Mouse (Mus musculus) forebrain, embryonic 13.5 days (tissue): Measurements from ENCODE around the gene Rbpjl. TPM values are rescaled to one million over a fixed set of nuclear protein-coding genes. Genes with fewer than 3 reads are reported as not detected.

Experiments used
- ATAC-seq: fragments of 200-750 bp; cut with Nextera tagmentation; 2 replicates; pipeline ENCODE4 v1.8.0; 2017
- H3K27ac ChIP-seq: fragments of 300-500 bp; sonication (generic); 2 replicates; pipeline ENCODE4 v1.5.1; 2015; ENCODE audit warnings: inconsistent platforms, mild to moderate bottlenecking, moderate library complexity
- H3K27me3 ChIP-seq: fragments of 300-500 bp; sonication (generic); 2 replicates; pipeline ENCODE4 v1.6.1; 2015; ENCODE audit warnings: mild to moderate bottlenecking, inconsistent platforms
- H3K36me3 ChIP-seq: fragments of 300-500 bp; sonication (generic); 2 replicates; pipeline ENCODE4 v1.6.1; 2015; ENCODE audit warnings: mild to moderate bottlenecking, inconsistent platforms; ENCODE audit not compliant: poor library complexity, severe bottlenecking
- H3K4me1 ChIP-seq: fragments of 300-500 bp; sonication (generic); 2 replicates; pipeline ENCODE4 v1.6.1; 2015; ENCODE audit warnings: inconsistent platforms
- H3K4me2 ChIP-seq: fragments of 300-500 bp; sonication (generic); 2 replicates; pipeline ENCODE4 v1.6.1; 2015; ENCODE audit warnings: inconsistent platforms, mild to moderate bottlenecking, moderate library complexity
- H3K4me3 ChIP-seq: fragments of 300-500 bp; sonication (generic); 2 replicates; pipeline ENCODE4 v1.5.1; 2015; ENCODE audit warnings: mild to moderate bottlenecking, inconsistent platforms
- H3K9ac ChIP-seq: fragments of 300-500 bp; sonication (generic); 2 replicates; pipeline ENCODE4 v1.6.1; 2015; ENCODE audit warnings: mild to moderate bottlenecking, inconsistent platforms
- H3K9me3 ChIP-seq: fragments of 300-500 bp; sonication (generic); replicated peaks from 2 replicates; pipeline ENCODE4 v1.6.1; 2016; ENCODE audit warnings: inconsistent platforms
- WGBS: fragments of 180-500 bp; shearing (Covaris S2); methylation state at CpG from one replicate; pipeline ENCODE4 v1.1.7; 2015; 5-methylcytosine and 5-hydroxymethylcytosine counted together
- polyA plus RNA-seq: library from polyadenylated mRNA; unstranded; fragments of >200 nt; fragmentation: Nextera tagmentation; extraction: Ambion mirVana; gene quantifications from 2 replicates; pipeline ENCODE4 v1.2.1, GENCODE M21; 2015

Rbpjl gene
- polyA plus RNA-seq, 1 experiment from 2014 or later: not detected

DNA sequence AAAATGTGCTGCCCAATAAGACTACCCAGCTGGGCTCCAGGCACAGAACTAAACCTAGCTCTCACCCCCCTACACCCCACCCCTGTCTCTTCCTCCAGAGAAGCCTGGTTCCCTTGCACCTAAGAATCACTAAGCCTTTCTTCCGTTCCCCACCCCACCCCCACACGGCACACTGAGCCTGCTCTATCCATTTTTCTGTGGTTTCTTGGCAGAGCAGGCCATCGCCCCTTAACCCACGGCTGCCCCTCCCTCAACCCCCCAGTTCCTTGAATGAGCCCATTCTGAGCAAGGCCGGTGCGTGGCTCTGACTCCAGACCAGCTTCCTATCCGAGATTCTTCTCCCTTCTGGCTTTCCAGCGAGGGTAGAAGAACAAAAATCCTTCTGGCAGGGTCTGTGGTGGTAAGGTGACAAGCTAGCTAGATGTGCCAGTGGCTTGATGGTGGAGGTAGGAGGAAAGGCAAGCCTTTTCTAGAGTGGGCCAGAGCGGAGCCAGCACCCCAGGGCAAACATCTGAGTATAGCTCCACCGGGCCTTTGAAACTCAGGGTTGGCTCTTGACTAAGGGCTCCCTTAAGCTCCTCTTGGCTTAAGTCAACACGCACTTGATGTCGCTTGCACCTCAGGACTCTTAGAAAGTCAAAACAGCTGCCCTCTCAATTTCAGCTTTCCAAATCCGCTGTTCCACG lies 598 bp downstream of the Rbpjl start:
- Histone ChIP-seq H3K27me3 (peaks cover 99% of the 10 kb centered on the region), H3K4me2 (no peak overlapping the region), H3K27ac (no peak overlapping the region), H3K4me1 (peaks cover 11% of the 10 kb centered on the region), H3K4me3 (no peak overlapping the region), H3K36me3 (no peaks in the 10 kb centered on the region), H3K9me3 (no peaks in the 10 kb centered on the region; the same call in 1 of the 2 replicates), H3K9ac (no peak overlapping the region)
- 9% methylated on average over 14 of the region's 14 CpGs for WGBS
- no peak for ATAC-seq

- peaks cover 99% of the 10 kb centered on the region for H3K27me3 ChIP-seq
- peak overlapping the region; percentile 54 for H3K4me2 ChIP-seq
- H3K9me3 ChIP-seq: no peaks in the 10 kb centered on the region
- peaks cover 11% of the 10 kb centered on the region for H3K4me1 ChIP-seq
- no peak overlapping the region for H3K27ac ChIP-seq
- no peaks in the 10 kb centered on the region for H3K36me3 ChIP-seq
- 2% methylated on average over 49 of the region's 49 CpGs for WGBS
- no peak for ATAC-seq
- peak overlapping the region; percentile 12; the same call in 1 of the 2 replicates for H3K9ac ChIP-seq
- H3K4me3 ChIP-seq: peak overlapping the region; percentile 26
Observed at GRCm38 (mm10) chr2:164404082-164404990, 1.4 kb downstream of the Rbpjl start.

- Histone ChIP-seq H3K4me1 (peaks cover 11% of the 10 kb centered on the region), H3K4me3 (peak within 1 kb of the TSS; percentile 26), H3K9ac (peak within 1 kb of the TSS; percentile 12; the same call in 1 of the 2 replicates), H3K4me2 (peak within 1 kb of the TSS; percentile 54), H3K36me3 (no peaks in the 10 kb centered on the region), H3K27me3 (peaks cover 99% of the 10 kb centered on the region), H3K9me3 (no peaks in the 10 kb centered on the region), H3K27ac (no peak within 1 kb of the TSS)
- 8% methylated on average over 9 of the region's 9 CpGs for WGBS
- ATAC-seq: no peak
Observed at GRCm38 (mm10) chr2:164405060-164405459, 2.1 kb downstream of the Rbpjl start, which contains the start of gene Matn4. Gene Matn4 (minus strand): TSS chr2:164405160.

GRCm38 (mm10) chr2:164405519-164405918 lies 2.6 kb downstream of the Rbpjl start:
- Histone ChIP-seq H3K27ac (no peak overlapping the region), H3K27me3 (peaks cover 99% of the 10 kb centered on the region), H3K9ac (no peak overlapping the region), H3K4me1 (peaks cover 11% of the 10 kb centered on the region), H3K36me3 (no peaks in the 10 kb centered on the region), H3K4me3 (no peak overlapping the region), H3K9me3 (no peaks in the 10 kb centered on the region), H3K4me2 (no peak overlapping the region)
- no peak for ATAC-seq
- WGBS: 37% methylated on average over 5 of the region's 5 CpGs

DNA sequence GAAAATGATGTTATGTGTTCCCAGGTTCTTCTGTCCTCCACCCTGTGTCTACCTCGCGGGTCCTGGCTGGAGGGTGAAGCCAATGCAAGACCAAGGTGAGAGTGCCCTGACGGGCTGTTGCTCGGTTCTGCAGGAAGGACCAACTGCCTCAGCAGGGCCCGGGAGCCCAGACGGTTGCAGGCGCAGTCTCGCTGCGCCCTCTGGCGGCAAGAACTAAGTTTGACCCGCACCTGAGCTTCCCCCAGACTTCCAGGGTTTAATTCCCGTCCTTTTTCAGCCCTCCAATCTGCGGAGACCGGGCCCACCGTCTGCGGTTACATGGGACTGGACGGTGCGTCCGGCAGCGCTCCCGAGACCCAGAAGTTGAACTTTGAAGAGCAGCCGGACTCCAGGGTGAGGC lies 4.8 kb downstream of the Rbpjl start:
- Histone ChIP-seq H3K9me3 (no peaks in the 10 kb centered on the region), H3K27me3 (peaks cover 88% of the 10 kb centered on the region), H3K4me1 (peaks cover 11% of the 10 kb centered on the region), H3K36me3 (no peaks in the 10 kb centered on the region), H3K4me2 (no peak overlapping the region), H3K4me3 (no peak overlapping the region), H3K9ac (no peak overlapping the region), H3K27ac (no peak overlapping the region)
- under 1% methylated on average over 22 of the region's 22 CpGs for WGBS
- ATAC-seq: peak; percentile 61; the same call in 1 of the 2 replicates

DNA sequence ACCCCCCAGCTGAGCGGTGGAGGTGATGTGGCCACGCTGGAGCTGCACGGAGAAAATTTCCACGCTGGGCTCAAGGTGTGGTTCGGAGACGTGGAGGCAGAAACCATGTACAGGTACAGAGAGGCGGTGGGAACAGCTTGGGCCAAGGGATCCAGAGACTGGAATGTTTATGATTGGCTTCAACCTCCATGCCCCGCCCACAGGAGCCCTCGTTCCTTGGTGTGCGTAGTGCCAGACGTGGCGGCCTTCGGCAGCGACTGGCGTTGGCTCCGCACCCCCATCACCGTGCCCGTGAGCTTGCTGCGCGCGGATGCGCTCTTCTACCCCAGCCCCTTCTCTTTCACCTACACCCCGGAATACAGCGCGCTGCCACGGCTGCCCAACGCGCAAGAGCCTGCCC lies 11.2 kb downstream of the Rbpjl start:
- Histone ChIP-seq H3K4me2 (peak overlapping the region; percentile 45), H3K36me3 (no peaks in the 10 kb centered on the region), H3K4me1 (0 out of 2 replicates have a peak, but pooled peaks cover 5% of the 10 kb centered on the region), H3K9ac (peak overlapping the region; percentile 4; the same call in 1 of the 2 replicates), H3K27ac (no peak overlapping the region), H3K27me3 (peaks cover 41% of the 10 kb centered on the region), H3K4me3 (peak overlapping the region; percentile 15; the same call in 1 of the 2 replicates), H3K9me3 (no peaks in the 10 kb centered on the region)
- ATAC-seq: no peak
- 24% methylated on average over 28 of the region's 28 CpGs for WGBS

DNA sequence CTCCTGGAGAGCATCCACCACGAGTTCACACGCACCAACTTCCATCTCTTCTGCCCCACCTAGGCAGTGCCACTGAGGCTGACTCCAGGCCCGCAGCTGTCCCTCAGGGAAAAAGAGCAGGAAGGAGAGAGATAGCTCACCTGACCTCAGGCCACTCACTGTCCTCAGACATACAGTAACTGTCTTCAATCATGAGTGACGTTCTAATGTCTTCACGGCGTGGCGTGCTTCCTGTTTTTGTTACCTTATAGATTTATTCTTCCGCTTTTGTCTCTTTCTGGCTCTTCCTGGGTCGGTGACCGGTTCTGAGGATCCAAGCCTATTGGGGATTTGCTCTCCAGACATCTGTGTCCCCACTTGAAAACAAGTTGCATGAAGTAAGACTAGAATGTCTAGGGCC lies 11.6 kb downstream of the Rbpjl start:
- Histone ChIP-seq H3K27ac (no peak overlapping the region), H3K9me3 (no peaks in the 10 kb centered on the region), H3K9ac (no peak overlapping the region), H3K4me2 (peak overlapping the region; percentile 45), H3K36me3 (no peaks in the 10 kb centered on the region), H3K27me3 (peaks cover 37% of the 10 kb centered on the region), H3K4me1 (0 out of 2 replicates have a peak, but pooled peaks cover 5% of the 10 kb centered on the region), H3K4me3 (0 out of 2 replicates have a peak overlapping the region, but pooled peaks have one; percentile 15)
- 78% methylated on average over 10 of the region's 10 CpGs for WGBS
- ATAC-seq: no peak

DNA sequence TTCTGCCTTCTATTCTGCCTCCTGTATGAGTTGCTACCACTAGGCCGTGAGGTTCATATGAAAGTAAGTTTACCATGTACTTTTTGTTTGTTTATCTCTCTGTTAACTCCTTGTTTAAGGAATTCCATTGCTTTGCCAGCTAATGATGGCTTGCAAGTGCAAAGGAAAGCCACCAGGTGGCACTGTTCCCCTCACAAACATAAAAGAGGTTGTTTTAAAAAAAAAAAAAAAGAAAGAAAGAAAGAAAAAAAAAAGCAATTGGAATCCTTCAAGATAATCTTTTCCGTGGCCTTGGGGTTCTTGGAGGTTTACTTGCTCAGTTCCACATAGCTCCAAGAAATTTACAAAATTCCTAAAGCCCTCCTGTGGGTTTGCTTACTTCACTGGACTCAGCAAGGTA lies 14.3 kb downstream of the Rbpjl start:
- Histone ChIP-seq H3K9ac (no peak overlapping the region), H3K36me3 (no peaks in the 10 kb centered on the region), H3K4me1 (0 out of 2 replicates have a peak, but pooled peaks cover 5% of the 10 kb centered on the region), H3K9me3 (no peaks in the 10 kb centered on the region), H3K4me3 (no peak overlapping the region), H3K27ac (no peak overlapping the region), H3K4me2 (no peak overlapping the region), H3K27me3 (peaks cover 21% of the 10 kb centered on the region)
- ATAC-seq: no peak
- WGBS: 2% methylated on average over 2 of the region's 2 CpGs

- Histone ChIP-seq H3K27ac (no peak overlapping the region), H3K4me1 (0 out of 2 replicates have a peak, but pooled peaks cover 5% of the 10 kb centered on the region)
- WGBS: 37% methylated on average over 3 of the region's 3 CpGs
Observed at GRCm38 (mm10) chr2:164418308-164418875, 15.5 kb downstream of the Rbpjl start.

GRCm38 (mm10) chr2:164419489-164419888 lies 16.5 kb downstream of the Rbpjl start:
- WGBS: 1% methylated on average over 3 of the region's 3 CpGs
- Histone ChIP-seq H3K36me3 (no peaks in the 10 kb centered on the region), H3K4me2 (no peak overlapping the region), H3K27me3 (peaks cover 8% of the 10 kb centered on the region), H3K9ac (no peak overlapping the region), H3K9me3 (no peaks in the 10 kb centered on the region), H3K27ac (no peak overlapping the region), H3K4me1 (0 out of 2 replicates have a peak, but pooled peaks cover under 1% of the 10 kb centered on the region), H3K4me3 (no peak overlapping the region)
- no peak for ATAC-seq

More at GRCm38 (mm10) chr2:164418308-164418875, 15.5 kb downstream of the Rbpjl start:
- H3K4me3 ChIP-seq: no peak overlapping the region
- no peaks in the 10 kb centered on the region for H3K36me3 ChIP-seq
- no peak for ATAC-seq
- H3K9ac ChIP-seq: no peak overlapping the region
- peaks cover 18% of the 10 kb centered on the region for H3K27me3 ChIP-seq
- no peaks in the 10 kb centered on the region for H3K9me3 ChIP-seq
- no peak overlapping the region for H3K4me2 ChIP-seq

DNA sequence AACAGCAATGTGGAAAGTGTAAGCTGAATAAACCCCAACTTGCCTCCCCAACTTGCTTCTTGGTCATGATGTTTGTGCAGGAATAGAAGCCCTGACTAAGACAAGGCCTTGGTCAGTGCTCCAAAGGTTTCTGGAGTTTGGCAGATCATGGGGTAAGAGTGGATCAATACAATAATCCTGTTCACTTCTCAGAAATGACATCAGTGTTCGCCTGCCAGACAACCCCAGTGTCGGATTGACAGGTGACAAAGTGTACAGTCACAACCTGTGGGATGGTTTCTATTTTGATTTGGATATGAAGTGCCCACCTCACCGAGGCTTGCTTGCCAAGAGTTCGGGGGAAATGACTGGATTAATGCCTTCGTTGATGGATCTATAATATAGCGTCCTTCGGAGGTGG lies 18.4 kb downstream of the Rbpjl start:
- no peaks in the 10 kb centered on the region for H3K36me3 ChIP-seq
- no peak overlapping the region for H3K4me3 ChIP-seq
- no peaks in the 10 kb centered on the region; the same call in 1 of the 2 replicates for H3K27me3 ChIP-seq
- H3K9me3 ChIP-seq: no peaks in the 10 kb centered on the region
- no peaks in the 10 kb centered on the region for H3K4me1 ChIP-seq
- no peak overlapping the region for H3K9ac ChIP-seq
- no peak overlapping the region for H3K27ac ChIP-seq
- no peak for ATAC-seq
- 89% methylated on average over 7 of the region's 7 CpGs for WGBS
- no peak overlapping the region for H3K4me2 ChIP-seq
